Mouse (Mus musculus): ENCODE measurements around the gene Elavl2. TPM values are rescaled to one million over a fixed set of nuclear protein-coding genes. Genes with fewer than 3 reads are reported as not detected.

Gene Elavl2
- polyA plus RNA-seq, 1 experiment from 2014 or later: 0.50 TPM

- ATAC-seq (replicated peaks; ENCODE audit: low FRiP score, low read depth) (no peak), DNase-seq (ENCODE audit: low spot score) (no peak)
- Histone ChIP-seq H3K27me3 (ENCODE audit: insufficient read depth, low read length) (no peaks in the 10 kb centered on the region), H3K4me2 (ENCODE audit: low read length) (no peak overlapping the region), H3K4me1 (replicated peaks; ENCODE audit: insufficient read depth, low read length) (no peaks in the 10 kb centered on the region), H3K27ac (no peak overlapping the region), H3K9me3 (replicated peaks; ENCODE audit: low read length) (no peaks in the 10 kb centered on the region), H3K4me3 (replicated peaks; ENCODE audit: low read depth, low read length) (no peak overlapping the region), H3K9ac (ENCODE audit: low read depth, low read length) (no peak overlapping the region), H3K36me3 (ENCODE audit: insufficient read depth, low read length) (no peaks in the 10 kb centered on the region)
- TF ChIP-seq CTCF (IDR thresholded peaks at IDR 0.05; ENCODE audit: low read depth): no peak
- WGBS: 86% methylated on average over 6 of the region's 6 CpGs
Observed at GRCm38 (mm10) chr4:91234941-91235340, 165.6 kb downstream of the Elavl2 start.

- no peak overlapping the region for H3K4me2 ChIP-seq (ENCODE audit: low read length)
- WGBS: 89% methylated on average over 6 of the region's 6 CpGs
- no peak for ATAC-seq (replicated peaks; ENCODE audit: low FRiP score, low read depth)
- no peak overlapping the region for H3K27ac ChIP-seq
- no peaks in the 10 kb centered on the region for H3K36me3 ChIP-seq (ENCODE audit: insufficient read depth, low read length)
- H3K9me3 ChIP-seq (replicated peaks; ENCODE audit: low read length): no peaks in the 10 kb centered on the region
- TF ChIP-seq CTCF (IDR thresholded peaks at IDR 0.05; ENCODE audit: low read depth): no peak
- H3K9ac ChIP-seq (ENCODE audit: low read depth, low read length): no peak overlapping the region
- DNase-seq (ENCODE audit: low spot score): no peak
- H3K4me1 ChIP-seq (replicated peaks; ENCODE audit: insufficient read depth, low read length): no peaks in the 10 kb centered on the region
- H3K4me3 ChIP-seq (replicated peaks; ENCODE audit: low read depth, low read length): no peak overlapping the region
- H3K27me3 ChIP-seq (ENCODE audit: insufficient read depth, low read length): no peaks in the 10 kb centered on the region
Observed at GRCm38 (mm10) chr4:91233599-91233998, 167.0 kb downstream of the Elavl2 start.

GRCm38 (mm10) chr4:91230439-91230863 lies 170.1 kb downstream of the Elavl2 start:
- 88% methylated on average over 1 of the region's 1 CpGs for WGBS
- H3K4me3 ChIP-seq (replicated peaks; ENCODE audit: low read depth, low read length): no peak overlapping the region
- ATAC-seq (replicated peaks; ENCODE audit: low FRiP score, low read depth): no peak
- no peaks in the 10 kb centered on the region for H3K9me3 ChIP-seq (replicated peaks; ENCODE audit: low read length)
- H3K27me3 ChIP-seq (ENCODE audit: insufficient read depth, low read length): no peaks in the 10 kb centered on the region
- no peak overlapping the region for H3K4me2 ChIP-seq (ENCODE audit: low read length)
- no peaks in the 10 kb centered on the region for H3K4me1 ChIP-seq (replicated peaks; ENCODE audit: insufficient read depth, low read length)
- no peak overlapping the region for H3K9ac ChIP-seq (ENCODE audit: low read depth, low read length)
- no peak overlapping the region for H3K27ac ChIP-seq
- H3K36me3 ChIP-seq (ENCODE audit: insufficient read depth, low read length): no peaks in the 10 kb centered on the region
- DNase-seq (ENCODE audit: low spot score): no peak
- TF ChIP-seq CTCF (IDR thresholded peaks at IDR 0.05; ENCODE audit: low read depth): no peak

GRCm38 (mm10) chr4:91228341-91228740 lies 172.2 kb downstream of the Elavl2 start:
- no peak for TF ChIP-seq CTCF (IDR thresholded peaks at IDR 0.05; ENCODE audit: low read depth)
- Histone ChIP-seq H3K4me2 (ENCODE audit: low read length) (no peak overlapping the region), H3K36me3 (ENCODE audit: insufficient read depth, low read length) (no peaks in the 10 kb centered on the region), H3K4me1 (replicated peaks; ENCODE audit: insufficient read depth, low read length) (no peaks in the 10 kb centered on the region), H3K9ac (ENCODE audit: low read depth, low read length) (no peak overlapping the region), H3K27me3 (ENCODE audit: insufficient read depth, low read length) (no peaks in the 10 kb centered on the region), H3K27ac (no peak overlapping the region), H3K4me3 (replicated peaks; ENCODE audit: low read depth, low read length) (no peak overlapping the region), H3K9me3 (replicated peaks; ENCODE audit: low read length) (no peaks in the 10 kb centered on the region)
- DNase-seq (ENCODE audit: low spot score): no peak
- ATAC-seq (replicated peaks; ENCODE audit: low FRiP score, low read depth): no peak
- 83% methylated on average over 3 of the region's 3 CpGs for WGBS

GRCm38 (mm10) chr4:91223811-91224210 lies 176.8 kb downstream of the Elavl2 start:
- no peak for DNase-seq (ENCODE audit: low spot score)

GRCm38 (mm10) chr4:91219322-91219721 lies 181.3 kb downstream of the Elavl2 start:
- Histone ChIP-seq H3K27ac (no peak overlapping the region), H3K4me2 (ENCODE audit: low read length) (no peak overlapping the region), H3K9ac (ENCODE audit: low read depth, low read length) (no peak overlapping the region), H3K27me3 (ENCODE audit: insufficient read depth, low read length) (no peaks in the 10 kb centered on the region), H3K9me3 (replicated peaks; ENCODE audit: low read length) (no peaks in the 10 kb centered on the region), H3K36me3 (ENCODE audit: insufficient read depth, low read length) (no peaks in the 10 kb centered on the region), H3K4me1 (replicated peaks; ENCODE audit: insufficient read depth, low read length) (no peaks in the 10 kb centered on the region), H3K4me3 (replicated peaks; ENCODE audit: low read depth, low read length) (no peak overlapping the region)
- no peak for TF ChIP-seq CTCF (IDR thresholded peaks at IDR 0.05; ENCODE audit: low read depth)
- WGBS: 90% methylated on average over 3 of the region's 3 CpGs
- DNase-seq (ENCODE audit: low spot score): no peak
- no peak for ATAC-seq (replicated peaks; ENCODE audit: low FRiP score, low read depth)

More at GRCm38 (mm10) chr4:91223811-91224210, 176.8 kb downstream of the Elavl2 start:
- no peak for TF ChIP-seq CTCF (IDR thresholded peaks at IDR 0.05; ENCODE audit: low read depth)
- Histone ChIP-seq H3K27me3 (ENCODE audit: insufficient read depth, low read length) (no peaks in the 10 kb centered on the region), H3K4me2 (ENCODE audit: low read length) (no peak overlapping the region), H3K4me3 (replicated peaks; ENCODE audit: low read depth, low read length) (no peak overlapping the region), H3K27ac (no peak overlapping the region), H3K36me3 (ENCODE audit: insufficient read depth, low read length) (no peaks in the 10 kb centered on the region), H3K4me1 (replicated peaks; ENCODE audit: insufficient read depth, low read length) (no peaks in the 10 kb centered on the region), H3K9me3 (replicated peaks; ENCODE audit: low read length) (no peaks in the 10 kb centered on the region), H3K9ac (ENCODE audit: low read depth, low read length) (no peak overlapping the region)
- no peak for ATAC-seq (replicated peaks; ENCODE audit: low FRiP score, low read depth)
- WGBS: 89% methylated on average over 4 of the region's 4 CpGs

- Histone ChIP-seq H3K27ac (no peak overlapping the region), H3K9me3 (replicated peaks; ENCODE audit: low read length) (no peaks in the 10 kb centered on the region), H3K4me2 (ENCODE audit: low read length) (no peak overlapping the region), H3K4me3 (replicated peaks; ENCODE audit: low read depth, low read length) (no peak overlapping the region), H3K27me3 (ENCODE audit: insufficient read depth, low read length) (no peaks in the 10 kb centered on the region), H3K4me1 (replicated peaks; ENCODE audit: insufficient read depth, low read length) (no peaks in the 10 kb centered on the region), H3K9ac (ENCODE audit: low read depth, low read length) (no peak overlapping the region), H3K36me3 (ENCODE audit: insufficient read depth, low read length) (no peaks in the 10 kb centered on the region)
- WGBS: 75% methylated on average over 3 of the region's 3 CpGs
- DNase-seq (ENCODE audit: low spot score) (no peak), ATAC-seq (replicated peaks; ENCODE audit: low FRiP score, low read depth) (no peak)
- no peak for TF ChIP-seq CTCF (IDR thresholded peaks at IDR 0.05; ENCODE audit: low read depth)
Observed at GRCm38 (mm10) chr4:91213917-91214316, 186.7 kb downstream of the Elavl2 start.

Data from kidney, postnatal 0 days (tissue).